Mouse (Mus musculus) layer of hippocampus, adult 6 months (tissue): Measurements from ENCODE around the gene Try5. TPM values are rescaled to one million over a fixed set of nuclear protein-coding genes. Genes with fewer than 3 reads are reported as not detected.

Source experiments
- long read RNA-seq, 2 experiments: library from polyadenylated mRNA; unstranded; transcript quantifications; one replicate each; pipeline ENCODE4 v2.0.0; 2019 to 2020
- polyA plus RNA-seq: library from polyadenylated mRNA; unstranded; fragments of <200 nt; fragmentation: Nextera tagmentation; gene quantifications from 2 replicates; pipeline ENCODE4 v1.2.3, GENCODE M21; 2021

The Try5 gene
- polyA plus RNA-seq, result not detected in 2 replicates
- long read RNA-seq, experiment 1, result 0 reads
- long read RNA-seq, experiment 2, result 0 reads

DNA sequence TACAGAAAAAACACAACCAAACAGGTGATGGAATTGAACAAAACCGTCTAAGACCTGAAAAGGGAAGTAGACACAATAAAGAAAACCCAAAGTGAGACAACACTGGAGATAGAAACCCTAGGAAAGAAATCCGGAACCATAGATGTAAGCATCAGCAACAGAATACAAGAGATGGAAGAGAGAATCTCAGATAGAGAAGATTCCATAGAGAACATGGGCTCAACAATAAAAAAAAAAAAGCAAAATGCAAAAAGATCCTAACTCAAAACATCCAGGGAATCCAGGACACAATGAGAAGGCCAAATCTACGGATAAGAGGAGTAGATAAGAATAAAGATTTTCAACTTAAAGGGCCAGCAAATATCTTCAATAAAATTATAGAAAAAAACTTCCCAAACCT lies at the start of gene Try5:
Gene Try5, minus strand, starts transcription at position 101 of the 400 bp plus-strand sequence.

DNA sequence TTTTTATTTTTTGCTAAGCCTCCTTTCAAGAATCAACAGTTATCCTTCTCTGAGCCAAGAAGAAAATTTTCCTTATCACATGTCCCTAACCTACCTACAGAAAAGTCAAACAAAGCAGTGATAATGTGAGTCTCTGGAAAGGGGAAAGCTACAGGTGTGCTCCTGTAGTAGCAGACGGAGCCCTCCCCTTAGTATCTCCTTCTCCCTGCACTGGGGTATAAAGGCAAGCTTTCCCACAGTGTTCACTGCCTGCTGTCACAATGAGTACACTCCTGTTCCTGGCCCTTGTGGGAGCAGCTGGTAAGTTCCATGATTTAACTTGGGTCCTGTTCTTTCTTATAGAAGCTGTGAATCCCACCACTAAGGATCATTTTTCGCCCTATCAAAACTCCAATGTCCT lies 37.3 kb upstream of the Try5 start, which contains the start of gene Try10:
Gene Try10, plus strand, starts transcription at position 174 of the 400 bp plus-strand sequence.

DNA sequence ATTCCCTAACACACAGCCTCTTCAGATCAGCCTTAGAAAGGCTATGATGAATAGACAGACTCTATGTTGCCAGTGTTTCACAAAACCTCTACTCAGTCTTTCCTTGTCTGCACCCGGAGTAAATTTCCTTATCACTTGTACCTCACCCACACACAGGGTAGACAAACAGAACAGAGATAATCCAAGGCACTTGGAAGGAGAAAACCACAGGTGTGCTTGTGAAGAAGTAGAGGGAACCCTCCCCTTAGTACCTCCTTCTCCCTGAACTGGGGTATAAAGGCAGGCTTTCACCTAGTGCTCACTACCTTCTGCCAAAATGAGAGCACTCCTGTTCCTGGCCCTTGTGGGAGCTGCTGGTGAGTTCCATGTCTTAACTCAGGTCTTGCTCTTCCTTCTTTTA lies 14.7 kb downstream of the Try5 start, which contains the start of gene Try4:
Gene Try4, plus strand, starts transcription at position 301 of the 400 bp plus-strand sequence.

Other genes starting within 250 kb of the Try5 start
- not detected in 2 replicates for gene Try4, start 14.6 kb downstream of the Try5 start, polyA plus RNA-seq
- gene Try10, start 37.3 kb upstream of the Try5 start, polyA plus RNA-seq, result not detected in 2 replicates
- not detected in 2 replicates for gene Prss3, start 60.8 kb upstream of the Try5 start, polyA plus RNA-seq
- not detected in 2 replicates for gene Gm5771, start 75.5 kb upstream of the Try5 start, polyA plus RNA-seq
- gene Gm10334, start 129.3 kb upstream of the Try5 start, polyA plus RNA-seq, result 0.34 TPM in 1 of 2 replicates, not detected in the other
- not detected in 2 replicates for gene Prss1, start 142.1 kb upstream of the Try5 start, polyA plus RNA-seq
- not detected in 2 replicates for gene Prss2, start 204.9 kb upstream of the Try5 start, polyA plus RNA-seq